Mouse (Mus musculus) liver, postnatal 0 days (tissue): ENCODE data around the gene Pheta2. TPM values are rescaled to one million over a fixed set of nuclear protein-coding genes. Genes with fewer than 3 reads are reported as not detected.

Experiments used
- ATAC-seq: fragments of 200-750 bp; cut with Nextera tagmentation; 2 replicates; pipeline ENCODE4 v1.8.0; 2017; ENCODE audit warnings: mild to moderate bottlenecking, moderate library complexity
- DNase-seq: peaks from one replicate; pipeline ENCODE4 v3.0.0-alpha.2; 2016
- H3K27ac ChIP-seq: fragments of 300-500 bp; sonication (generic); 2 replicates; pipeline ENCODE4 v1.5.1; 2014; ENCODE audit warnings: antibody characterized with exemption, moderate library complexity, mild to moderate bottlenecking, low read depth
- H3K27me3 ChIP-seq: fragments of 300-500 bp; sonication (generic); 2 replicates; pipeline ENCODE4 v1.6.1; 2014; ENCODE audit warnings: low read length, control low read depth, mixed read lengths; ENCODE audit not compliant: insufficient read depth
- H3K36me3 ChIP-seq: fragments of 300-500 bp; sonication (generic); replicated peaks from 2 replicates; pipeline ENCODE4 v1.6.1; 2014; ENCODE audit warnings: mild to moderate bottlenecking, control low read depth, low read length, moderate library complexity, mixed read lengths; ENCODE audit not compliant: insufficient read depth
- H3K4me1 ChIP-seq: fragments of 300-500 bp; sonication (generic); 2 replicates; pipeline ENCODE4 v1.6.1; 2014; ENCODE audit warnings: antibody characterized with exemption, mild to moderate bottlenecking, control low read depth; ENCODE audit not compliant: insufficient read depth
- H3K4me2 ChIP-seq: fragments of 300-500 bp; sonication (generic); 2 replicates; pipeline ENCODE4 v1.6.1; 2014; ENCODE audit warnings: low read depth, mild to moderate bottlenecking, low read length, moderate library complexity, mixed read lengths
- H3K4me3 ChIP-seq: fragments of 300-500 bp; sonication (generic); 2 replicates; pipeline ENCODE4 v1.5.1; 2014; ENCODE audit warnings: low read depth, low read length
- H3K9ac ChIP-seq: fragments of 300-500 bp; sonication (generic); replicated peaks from 2 replicates; pipeline ENCODE4 v1.6.1; 2014; ENCODE audit warnings: mild to moderate bottlenecking, moderate library complexity
- H3K9me3 ChIP-seq: fragments of 300-500 bp; sonication (generic); 2 replicates; pipeline ENCODE4 v1.6.1; 2016; ENCODE audit warnings: mild to moderate bottlenecking, control low read depth, low read length, mixed read lengths
- CTCF ChIP-seq: sonication (generic); IDR thresholded peaks from 2 replicates; pipeline ENCODE4 v1.5.1; 2016; ENCODE audit warnings: antibody characterized with exemption, low read depth
- EP300 ChIP-seq: IDR thresholded peaks from 2 replicates; pipeline ENCODE4 v1.6.1; 2016; ENCODE audit warnings: antibody characterized with exemption, low read depth, mild to moderate bottlenecking
- WGBS: fragments of 180-500 bp; shearing (Covaris S2); extraction: QIAGEN DNeasy Blood & Tissue Kit; methylation state at CpG from one replicate; pipeline ENCODE4 v1.1.7; 2014; ENCODE audit not compliant: insufficient replicate concordance; 5-methylcytosine and 5-hydroxymethylcytosine counted together
- polyA plus RNA-seq: library from polyadenylated mRNA; unstranded; fragments of >200 nt; fragmentation: Nextera tagmentation; extraction: Ambion mirVana; gene quantifications from 2 replicates; pipeline ENCODE4 v1.2.1, GENCODE M21; 2015

Pheta2 gene
- polyA plus RNA-seq, 1 experiment from 2014 or later, result 17.5 TPM

DNA sequence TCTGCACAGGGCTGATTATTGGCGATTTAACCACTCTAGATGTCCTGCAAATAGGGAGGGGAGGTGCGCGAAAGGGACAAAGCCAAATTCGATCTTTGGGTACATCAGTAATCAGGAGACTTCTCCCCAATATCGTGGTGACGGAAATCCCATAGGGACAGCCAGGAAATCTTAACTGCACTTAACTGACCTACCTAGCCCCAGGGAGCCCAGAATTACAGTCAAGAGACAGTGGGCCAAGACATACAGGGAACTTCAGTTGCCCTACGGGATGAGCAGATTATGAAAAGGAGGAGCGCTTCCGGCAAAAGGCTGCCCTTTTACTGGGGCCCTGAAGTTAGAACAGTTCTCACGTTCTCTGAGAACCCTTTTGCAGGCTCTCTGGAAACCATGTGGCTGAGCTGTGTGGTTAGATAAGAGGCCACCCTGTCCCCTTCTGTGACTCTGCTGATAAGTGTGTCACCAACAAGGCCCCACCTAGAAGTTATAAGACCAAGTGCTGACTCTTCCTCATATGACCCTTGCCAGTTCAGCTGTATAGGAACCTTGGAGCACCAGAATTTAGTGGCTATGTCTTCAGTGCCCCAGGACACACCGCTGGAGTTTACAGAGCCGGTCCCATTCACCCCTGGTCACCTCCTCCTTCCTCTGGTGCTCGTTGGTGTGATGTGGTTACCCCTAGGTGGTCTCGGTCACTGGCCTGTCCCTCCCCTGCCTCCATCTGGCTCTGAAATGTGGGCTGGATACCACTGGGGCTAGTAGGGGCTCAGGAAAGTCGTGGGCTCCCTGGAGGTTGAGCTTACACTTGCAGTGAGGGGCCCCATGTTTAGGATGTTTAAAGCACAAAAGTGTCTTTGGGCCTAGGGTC, 3.2 kb downstream of the Pheta2 start:
- 16% methylated on average over 15 of the region's 15 CpGs for WGBS
- peaks cover 78% of the 10 kb centered on the region for H3K4me1 ChIP-seq
- peak; percentile 74 for DNase-seq

DNA sequence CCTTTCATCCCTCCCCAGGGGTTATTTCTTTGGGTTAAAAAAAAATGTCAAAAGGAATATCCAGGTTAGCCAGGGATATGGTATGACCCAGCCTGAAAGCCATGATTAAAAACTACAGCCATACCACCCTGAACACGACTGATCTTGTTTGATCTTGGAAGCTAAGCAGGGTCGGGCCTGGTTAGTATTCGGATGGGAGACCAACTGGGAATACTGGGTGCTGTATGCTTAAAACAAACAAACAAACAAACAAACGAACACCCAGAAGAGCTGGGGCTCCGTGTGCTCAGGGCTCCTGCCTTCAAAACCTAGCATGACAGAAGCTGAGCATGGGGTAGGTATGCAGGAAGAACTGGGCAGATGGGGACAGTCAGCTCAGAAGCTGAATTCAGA, 3.8 kb downstream of the Pheta2 start:
- WGBS, result 57% methylated on average over 5 of the region's 5 CpGs
- DNase-seq (no peak), ATAC-seq (no peak)
- Histone ChIP-seq H3K4me2 (peak overlapping the region; percentile 76), H3K9me3 (no peaks in the 10 kb centered on the region), H3K27me3 (no peaks in the 10 kb centered on the region), H3K36me3 (peaks cover 11% of the 10 kb centered on the region), H3K4me1 (peaks cover 78% of the 10 kb centered on the region), H3K27ac (peak overlapping the region; percentile 99), H3K9ac (peak overlapping the region; percentile 81), H3K4me3 (peak overlapping the region; percentile 59)
- TF ChIP-seq CTCF (no peak), EP300 (no peak)

More for the DNA sequence above, 3.2 kb downstream of the Pheta2 start:
- Histone ChIP-seq H3K4me2 (peak overlapping the region; percentile 76), H3K4me3 (peak overlapping the region; percentile 59), H3K9me3 (no peaks in the 10 kb centered on the region), H3K9ac (peak overlapping the region; percentile 81), H3K27me3 (no peaks in the 10 kb centered on the region), H3K36me3 (peaks cover 12% of the 10 kb centered on the region), H3K27ac (peak overlapping the region; percentile 99)
- ATAC-seq, result peak; percentile 54
- TF ChIP-seq EP300, result peak; percentile 98
- no peak for TF ChIP-seq CTCF

DNA sequence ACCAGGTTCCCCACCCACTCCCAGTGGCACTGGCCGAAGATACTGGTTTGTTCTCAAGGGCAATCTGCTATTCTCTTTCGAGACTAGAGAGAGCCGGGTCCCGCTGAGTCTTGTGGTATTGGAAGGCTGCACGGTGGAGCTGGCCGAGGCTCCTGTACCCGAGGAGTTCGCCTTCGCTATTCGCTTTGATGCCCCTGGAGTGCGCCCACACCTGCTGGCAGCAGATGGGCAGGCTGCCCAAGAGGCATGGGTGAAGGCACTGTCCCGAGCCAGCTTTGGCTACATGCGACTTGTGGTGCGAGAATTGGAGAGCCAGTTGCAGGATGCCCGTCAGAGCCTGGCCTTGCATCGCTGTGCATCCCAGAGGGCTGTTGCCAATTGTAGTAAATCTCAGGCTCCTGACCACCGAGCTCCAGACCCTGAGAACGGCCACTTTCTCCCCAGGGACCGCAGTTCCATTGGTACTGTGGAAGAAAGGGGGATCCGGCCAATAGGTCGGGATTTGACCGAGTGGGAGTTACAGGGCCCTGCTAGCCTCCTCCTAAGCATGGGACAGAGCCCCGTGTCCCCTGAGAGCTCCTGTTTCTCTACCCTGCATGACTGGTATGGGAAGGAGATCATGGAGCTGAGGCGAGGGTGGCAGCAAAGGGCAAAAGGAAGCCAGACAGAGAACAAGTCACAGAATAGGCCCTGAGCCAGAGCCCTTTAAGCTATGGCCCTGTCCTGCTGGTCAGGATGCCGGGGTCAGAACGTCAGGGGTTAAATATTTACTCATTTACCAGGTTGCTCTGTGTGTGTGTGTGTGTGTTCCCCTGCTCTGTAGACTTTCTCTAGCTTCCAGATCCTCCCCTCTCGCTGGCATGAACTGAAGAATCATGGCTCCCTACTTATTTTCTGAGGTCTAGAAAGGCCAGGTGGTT, 4.9 kb downstream of the Pheta2 start:
- peak overlapping the region; percentile 81 for H3K9ac ChIP-seq
- H3K27me3 ChIP-seq, result no peaks in the 10 kb centered on the region
- H3K4me3 ChIP-seq, result peak overlapping the region; percentile 9; the same call in 1 of the 2 replicates
- H3K9me3 ChIP-seq, result no peaks in the 10 kb centered on the region
- peak overlapping the region; percentile 99 for H3K27ac ChIP-seq
- TF ChIP-seq EP300 (no peak), CTCF (no peak)
- DNase-seq (peak; percentile 37), ATAC-seq (no peak)
- H3K4me2 ChIP-seq, result peak overlapping the region; percentile 76
- peaks cover 83% of the 10 kb centered on the region for H3K4me1 ChIP-seq
- peaks cover 19% of the 10 kb centered on the region for H3K36me3 ChIP-seq
- 78% methylated on average over 27 of the region's 27 CpGs for WGBS

DNA sequence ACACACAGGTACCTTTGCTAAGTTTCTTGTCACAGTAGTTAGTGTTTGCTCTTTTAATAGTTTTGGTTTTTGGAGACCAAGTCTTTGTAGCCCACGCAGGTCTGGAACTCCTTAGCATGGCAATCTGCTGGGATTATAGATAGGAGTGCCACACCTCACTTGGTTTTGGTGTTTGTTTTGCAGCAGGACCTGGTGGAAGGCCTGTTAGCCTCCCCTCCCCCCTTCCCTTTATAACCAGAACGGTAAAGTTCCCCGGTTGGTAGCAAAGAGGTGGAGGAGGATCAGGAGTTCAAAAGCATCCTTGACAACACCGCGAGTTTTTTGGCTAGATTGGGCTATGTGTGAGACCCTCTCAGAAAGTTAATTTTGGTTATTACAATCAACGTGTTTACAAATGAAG, 6.2 kb downstream of the Pheta2 start:
- no peak for TF ChIP-seq CTCF
- no peak for TF ChIP-seq EP300
- Histone ChIP-seq H3K4me1 (peaks cover 75% of the 10 kb centered on the region), H3K4me3 (0 out of 2 replicates have a peak overlapping the region, but pooled peaks have one; percentile 0), H3K27ac (peak overlapping the region; percentile 99), H3K9ac (peak overlapping the region; percentile 43), H3K36me3 (peaks cover 32% of the 10 kb centered on the region), H3K4me2 (peak overlapping the region; percentile 76), H3K27me3 (no peaks in the 10 kb centered on the region), H3K9me3 (no peaks in the 10 kb centered on the region)
- no peak for ATAC-seq
- DNase-seq, result no peak
- 61% methylated on average over 6 of the region's 6 CpGs for WGBS

DNA sequence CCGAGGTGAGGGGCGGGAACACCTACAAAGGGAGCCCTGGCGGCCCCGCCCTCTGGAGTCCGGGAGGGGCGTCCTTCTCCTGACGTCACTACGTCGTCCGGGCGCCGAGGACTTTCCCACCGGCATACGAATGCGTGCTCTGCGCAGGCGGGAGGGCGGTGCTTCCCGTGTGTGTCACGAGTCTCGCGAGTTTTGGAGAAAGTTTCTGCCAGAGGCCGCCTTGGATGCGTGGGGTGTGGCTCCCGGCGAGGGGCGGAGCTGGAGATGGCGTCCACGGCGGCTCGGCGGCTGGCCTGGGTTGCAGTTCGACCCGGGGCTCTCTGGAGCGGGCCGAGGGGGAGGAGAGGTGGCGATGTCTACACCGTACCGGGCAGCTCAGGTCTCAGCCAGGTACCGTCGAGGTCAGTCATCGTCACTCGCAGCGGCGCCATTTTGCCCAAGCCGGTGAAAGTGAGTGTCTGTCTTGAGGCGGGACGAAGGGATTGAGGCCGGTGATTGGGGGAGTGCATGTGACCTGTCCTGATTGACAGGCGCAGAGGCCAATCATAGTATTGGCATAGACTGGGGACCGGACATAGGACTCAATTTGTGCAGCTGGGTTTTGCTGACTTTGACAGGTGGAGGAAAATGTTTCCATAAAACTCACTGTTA, 7.2 kb downstream of the Pheta2 start:
- Histone ChIP-seq H3K27ac (peak overlapping the region; percentile 92), H3K36me3 (peaks cover 41% of the 10 kb centered on the region), H3K27me3 (no peaks in the 10 kb centered on the region), H3K9me3 (no peaks in the 10 kb centered on the region), H3K9ac (peak overlapping the region; percentile 81), H3K4me2 (peak overlapping the region; percentile 91), H3K4me1 (peaks cover 69% of the 10 kb centered on the region), H3K4me3 (peak overlapping the region; percentile 73)
- peak; percentile 89 for ATAC-seq
- peak; percentile 99 for DNase-seq
- TF ChIP-seq CTCF (no peak), EP300 (peak; percentile 35; the same call in 1 of the 2 replicates)
- under 1% methylated on average over 50 of the region's 51 CpGs for WGBS
